Mouse (Mus musculus): ENCODE data around the gene Hist1h2ae.

GRCm38 (mm10) chr13:23555839-23556416 lies 15.1 kb downstream of the Hist1h2ae start:
- TF ChIP-seq EP300 (IDR thresholded peaks at IDR 0.05) (peak; percentile 65; the same call in 1 of the 2 replicates), CTCF (IDR thresholded peaks at IDR 0.05) (no peak)

Data from lung, postnatal 0 days (tissue).